Mouse (Mus musculus): Measurements from ENCODE around the gene Ralgps1.

- TF ChIP-seq CTCF (IDR thresholded peaks at IDR 0.05), result no peak
- no peak for TF ChIP-seq EP300 (IDR thresholded peaks at IDR 0.05)
Observed at GRCm38 (mm10) chr2:33089356-33090032, 281.8 kb downstream of the Ralgps1 start.
